Mouse (Mus musculus) kidney, adult 2 months (tissue): ENCODE results near the gene Msi2. TPM values are rescaled to one million over a fixed set of nuclear protein-coding genes. Genes with fewer than 3 reads are reported as not detected.

ENCODE experiments used
- DNase-seq: peaks from one replicate; pipeline ENCODE4 v3.0.0; 2021
- H3K27ac ChIP-seq: fragments of 200-500 bp; 2 replicates; pipeline ENCODE4 v1.5.1; 2012; ENCODE audit warnings: low read depth, low read length, control low read depth, inconsistent platforms; ENCODE audit not compliant: insufficient read depth
- H3K27me3 ChIP-seq: fragments of 200-500 bp; replicated peaks from 2 replicates; pipeline ENCODE4 v1.6.1; 2012; ENCODE audit warnings: mild to moderate bottlenecking, moderate library complexity, low read length, inconsistent platforms; ENCODE audit not compliant: control insufficient read depth, insufficient read depth
- H3K36me3 ChIP-seq: fragments of 200-500 bp; 2 replicates; pipeline ENCODE4 v1.6.1; 2012; ENCODE audit warnings: mild to moderate bottlenecking, moderate library complexity, low read length, inconsistent platforms; ENCODE audit not compliant: control insufficient read depth, insufficient read depth
- H3K4me1 ChIP-seq: fragments of 200-500 bp; 2 replicates; pipeline ENCODE4 v1.6.1; 2011; ENCODE audit warnings: low read length; ENCODE audit not compliant: control insufficient read depth, insufficient read depth
- H3K4me3 ChIP-seq: fragments of 200-500 bp; 2 replicates; pipeline ENCODE4 v1.5.1; 2011; ENCODE audit warnings: mild to moderate bottlenecking, low read depth, low read length, control low read depth; ENCODE audit not compliant: insufficient read depth
- CTCF ChIP-seq: fragments of 200-500 bp; conservative IDR thresholded peaks from 2 replicates; pipeline ENCODE4 v1.5.1; 2011; ENCODE audit warnings: low read depth, mild to moderate bottlenecking, control low read depth, low read length, moderate library complexity, mixed read lengths; ENCODE audit not compliant: insufficient read depth, insufficient read length
- POLR2A ChIP-seq: fragments of 200-500 bp; IDR thresholded peaks from one replicate; pipeline ENCODE4 v1.6.1; 2011; ENCODE audit warnings: low read depth, low read length, control low read depth
- WGBS: fragments of 180-500 bp; shearing (Covaris S2); methylation state at CpG from one replicate; pipeline ENCODE4 v1.1.7; 2018; 5-methylcytosine and 5-hydroxymethylcytosine counted together
- polyA plus RNA-seq: library from polyadenylated mRNA; depleted of rRNA; stranded (reverse); fragments of >200 nt; gene quantifications from 2 replicates; pipeline ENCODE4 v1.2.3, GENCODE M21; 2012

Gene Msi2
- polyA plus RNA-seq, 1 experiment: 43.5 TPM

DNA sequence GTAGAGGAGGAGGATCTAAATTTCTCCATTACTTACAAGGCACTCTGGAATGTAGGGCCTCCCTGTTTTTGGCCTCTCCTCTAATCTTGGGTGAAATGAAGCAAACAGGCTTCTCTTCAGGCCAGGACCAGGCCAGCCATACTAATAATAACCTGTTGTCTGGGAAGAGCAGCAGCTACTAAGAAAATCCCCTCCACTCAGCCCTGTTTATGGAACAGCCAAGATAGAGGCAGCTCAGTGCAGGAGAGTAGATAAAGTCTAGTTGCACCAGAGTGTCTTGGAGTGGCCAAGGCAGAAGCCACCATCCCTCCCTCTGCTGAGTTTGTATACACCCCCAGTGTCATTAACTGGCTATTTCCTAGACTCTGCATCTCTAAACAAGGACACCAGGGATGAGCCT, 247.7 kb downstream of the Msi2 start:
- Histone ChIP-seq H3K4me3 (no peak overlapping the region), H3K27me3 (no peaks in the 10 kb centered on the region), H3K4me1 (no peaks in the 10 kb centered on the region; the same call in 1 of the 2 replicates), H3K27ac (no peak overlapping the region), H3K36me3 (no peaks in the 10 kb centered on the region)
- DNase-seq: no peak
- TF ChIP-seq CTCF: no peak
- TF ChIP-seq POLR2A: no peak

GRCm38 (mm10) chr11:88468996-88469395, 249.3 kb downstream of the Msi2 start:
- no peak for TF ChIP-seq POLR2A
- no peak for TF ChIP-seq CTCF
- no peaks in the 10 kb centered on the region for H3K36me3 ChIP-seq
- no peaks in the 10 kb centered on the region; the same call in 1 of the 2 replicates for H3K4me1 ChIP-seq
- no peak overlapping the region for H3K4me3 ChIP-seq
- DNase-seq: no peak
- H3K27me3 ChIP-seq: no peaks in the 10 kb centered on the region
- H3K27ac ChIP-seq: no peak overlapping the region

- DNase-seq: peak; percentile 82
- Histone ChIP-seq H3K27me3 (no peaks in the 10 kb centered on the region), H3K4me3 (no peak overlapping the region), H3K27ac (peak overlapping the region; percentile 17), H3K4me1 (no peaks in the 10 kb centered on the region; the same call in 1 of the 2 replicates), H3K36me3 (no peaks in the 10 kb centered on the region)
- TF ChIP-seq CTCF: no peak
- TF ChIP-seq POLR2A: no peak
- 44% methylated on average over 18 of the region's 18 CpGs for WGBS
Measured at GRCm38 (mm10) chr11:88467498-88468245, 250.6 kb downstream of the Msi2 start.

- TF ChIP-seq POLR2A (no peak), CTCF (no peak)
- Histone ChIP-seq H3K36me3 (no peaks in the 10 kb centered on the region), H3K4me1 (no peaks in the 10 kb centered on the region; the same call in 1 of the 2 replicates), H3K27me3 (no peaks in the 10 kb centered on the region), H3K27ac (no peak overlapping the region), H3K4me3 (no peak overlapping the region)
- no peak for DNase-seq
- WGBS: 73% methylated on average over 6 of the region's 6 CpGs
Measured at GRCm38 (mm10) chr11:88463951-88464350, 254.4 kb downstream of the Msi2 start.

DNA sequence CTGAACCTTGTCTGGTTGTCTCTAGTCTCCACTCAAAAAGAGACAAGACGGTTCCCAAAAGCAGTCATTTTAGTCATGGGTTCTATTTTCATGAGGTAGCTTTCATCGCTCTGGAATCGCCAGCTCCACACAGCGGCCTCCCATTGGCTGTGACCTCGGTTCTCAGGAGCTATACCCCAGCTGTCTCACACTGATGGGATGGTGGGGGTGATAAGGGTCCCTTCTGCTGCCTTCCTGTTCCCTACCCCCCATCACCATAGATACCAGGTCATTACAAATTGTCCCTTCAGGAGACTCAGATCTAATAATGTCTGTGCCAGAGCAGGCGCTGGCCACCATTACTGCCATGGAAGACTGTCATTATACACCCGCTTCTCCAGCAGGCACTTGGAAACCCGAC, 255.5 kb downstream of the Msi2 start:
- TF ChIP-seq POLR2A (no peak), CTCF (no peak)
- DNase-seq: no peak
- peaks cover 2% of the 10 kb centered on the region; the same call in 1 of the 2 replicates for H3K4me1 ChIP-seq
- no peaks in the 10 kb centered on the region for H3K36me3 ChIP-seq
- WGBS: 96% methylated on average over 8 of the region's 8 CpGs
- no peaks in the 10 kb centered on the region for H3K27me3 ChIP-seq
- no peak overlapping the region for H3K4me3 ChIP-seq
- no peak overlapping the region for H3K27ac ChIP-seq

DNA sequence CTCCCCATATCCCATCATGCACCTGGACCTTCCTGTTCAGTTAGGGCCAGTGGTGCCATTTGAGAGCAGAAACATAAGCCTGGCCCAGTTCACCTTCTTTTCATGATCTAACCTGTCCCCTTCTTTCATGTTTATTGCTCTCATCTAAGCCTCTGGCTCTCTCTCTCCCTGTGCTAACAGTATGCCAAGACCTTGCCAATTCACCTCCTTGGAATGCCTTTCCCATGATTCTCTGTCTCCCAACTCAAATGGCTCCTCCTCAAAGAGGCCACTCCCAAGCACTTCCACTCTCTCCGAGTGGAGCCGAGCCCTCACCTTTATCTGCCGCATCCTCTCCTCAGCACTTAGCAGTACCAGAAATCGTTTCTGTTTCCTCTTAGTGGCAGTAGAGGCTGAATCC, 256.7 kb downstream of the Msi2 start:
- 88% methylated on average over 4 of the region's 4 CpGs for WGBS
- Histone ChIP-seq H3K27me3 (no peaks in the 10 kb centered on the region), H3K36me3 (no peaks in the 10 kb centered on the region), H3K4me3 (no peak overlapping the region), H3K4me1 (peaks cover 2% of the 10 kb centered on the region; the same call in 1 of the 2 replicates), H3K27ac (no peak overlapping the region)
- no peak for DNase-seq
- no peak for TF ChIP-seq CTCF
- no peak for TF ChIP-seq POLR2A

- Histone ChIP-seq H3K27me3 (no peaks in the 10 kb centered on the region), H3K27ac (0 out of 2 replicates have a peak overlapping the region, but pooled peaks have one; percentile 18), H3K36me3 (no peaks in the 10 kb centered on the region), H3K4me3 (no peak overlapping the region), H3K4me1 (peaks cover 2% of the 10 kb centered on the region; the same call in 1 of the 2 replicates)
- TF ChIP-seq CTCF: no peak
- TF ChIP-seq POLR2A: no peak
- peak; percentile 76 for DNase-seq
- 55% methylated on average over 19 of the region's 19 CpGs for WGBS
Measured at GRCm38 (mm10) chr11:88459946-88460736, 258.2 kb downstream of the Msi2 start.
